Mouse (Mus musculus): ENCODE data around the gene Pop7. TPM values are rescaled to one million over a fixed set of nuclear protein-coding genes. Genes with fewer than 3 reads are reported as not detected.

The Pop7 gene
- polyA plus RNA-seq, 1 experiment, result 36.6 TPM

DNA sequence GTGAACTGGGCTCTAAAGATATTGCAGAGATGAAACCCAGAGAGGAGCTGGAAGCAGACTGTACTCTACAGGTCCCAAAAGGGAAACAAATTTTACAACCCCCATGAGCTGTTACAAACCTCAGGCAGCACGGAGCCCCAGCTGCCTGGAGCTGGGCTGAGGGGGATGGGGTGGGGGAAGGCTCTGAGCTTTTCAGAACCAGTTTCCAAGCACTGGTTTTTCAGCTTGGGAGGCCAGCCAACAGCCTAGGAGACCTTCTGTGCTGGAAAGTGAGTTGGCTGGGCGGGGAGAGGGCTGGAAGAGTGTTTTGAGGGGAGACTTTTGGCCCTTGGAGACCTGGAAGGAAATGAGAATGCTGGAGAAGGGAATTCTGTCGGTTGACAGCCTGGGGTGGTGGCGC, 10.8 kb downstream of the Pop7 start:
- Histone ChIP-seq H3K4me1 (ENCODE audit: control insufficient read depth, insufficient read depth, insufficient read length, low read length) (no peaks in the 10 kb centered on the region), H3K4me3 (ENCODE audit: low read depth, low read length) (no peak overlapping the region), H3K27ac (ENCODE audit: insufficient read depth, low read depth, low read length) (no peak overlapping the region), H3K27me3 (ENCODE audit: control insufficient read depth, insufficient read depth, low read length) (no peaks in the 10 kb centered on the region), H3K36me3 (ENCODE audit: control insufficient read depth, insufficient read depth, low read length) (no peaks in the 10 kb centered on the region)
- WGBS, result 49% methylated on average over 4 of the region's 4 CpGs
- TF ChIP-seq POLR2A (IDR thresholded peaks at IDR 0.05; ENCODE audit: low read depth, low read length) (no peak), CTCF (IDR thresholded peaks at IDR 0.05; ENCODE audit: extremely low read depth, insufficient read length, insufficient replicate concordance, low read depth, low read length) (no peak)

DNA sequence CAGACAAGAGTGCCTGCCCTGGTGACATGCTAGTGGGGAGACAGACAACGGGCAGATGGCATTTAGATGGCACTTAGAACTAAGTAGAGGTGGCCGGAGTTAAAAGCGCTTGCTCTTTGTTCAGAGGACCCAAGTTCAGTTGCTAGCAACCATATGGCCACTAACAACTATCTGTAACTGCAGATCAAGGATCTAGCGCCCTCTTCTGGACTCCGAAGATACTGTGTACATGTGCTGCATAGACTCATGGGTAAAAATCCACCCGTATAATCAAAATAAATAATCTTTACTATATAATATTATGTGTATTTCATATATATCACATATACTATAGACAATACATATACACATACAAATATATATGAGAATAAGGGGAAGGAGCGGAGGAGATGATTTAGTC, 14.7 kb downstream of the Pop7 start:
- WGBS, result 89% methylated on average over 7 of the region's 7 CpGs
- TF ChIP-seq CTCF (IDR thresholded peaks at IDR 0.05; ENCODE audit: extremely low read depth, insufficient read length, insufficient replicate concordance, low read depth, low read length), result no peak
- TF ChIP-seq POLR2A (IDR thresholded peaks at IDR 0.05; ENCODE audit: low read depth, low read length), result no peak
- no peaks in the 10 kb centered on the region for H3K27me3 ChIP-seq (ENCODE audit: control insufficient read depth, insufficient read depth, low read length)
- no peak overlapping the region for H3K4me3 ChIP-seq (ENCODE audit: low read depth, low read length)
- H3K36me3 ChIP-seq (ENCODE audit: control insufficient read depth, insufficient read depth, low read length), result no peaks in the 10 kb centered on the region
- no peaks in the 10 kb centered on the region for H3K4me1 ChIP-seq (ENCODE audit: control insufficient read depth, insufficient read depth, insufficient read length, low read length)
- H3K27ac ChIP-seq (ENCODE audit: insufficient read depth, low read depth, low read length), result no peak overlapping the region

DNA sequence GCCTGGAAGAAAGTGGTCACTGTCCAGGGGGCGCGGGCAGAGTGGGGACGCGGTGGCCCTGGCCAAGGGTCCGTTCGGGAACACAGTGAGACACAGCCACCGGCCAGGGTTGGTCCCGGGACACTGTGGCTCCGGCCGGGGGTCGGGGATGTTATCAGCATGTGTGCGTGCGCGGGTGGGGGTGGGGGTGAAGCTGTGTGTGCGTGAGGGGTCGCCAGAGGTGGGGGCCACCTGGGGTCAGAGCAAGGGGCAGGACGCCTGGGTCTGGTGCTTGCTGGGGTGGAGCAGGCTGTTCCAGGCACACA, 16.5 kb downstream of the Pop7 start:
- no peaks in the 10 kb centered on the region for H3K36me3 ChIP-seq (ENCODE audit: control insufficient read depth, insufficient read depth, low read length)
- H3K27me3 ChIP-seq (ENCODE audit: control insufficient read depth, insufficient read depth, low read length), result no peaks in the 10 kb centered on the region
- WGBS, result 9% methylated on average over 17 of the region's 17 CpGs
- H3K4me3 ChIP-seq (ENCODE audit: low read depth, low read length), result no peak overlapping the region; the same call in 1 of the 2 replicates
- no peak overlapping the region for H3K27ac ChIP-seq (ENCODE audit: insufficient read depth, low read depth, low read length)
- no peak for TF ChIP-seq POLR2A (IDR thresholded peaks at IDR 0.05; ENCODE audit: low read depth, low read length)
- TF ChIP-seq CTCF (IDR thresholded peaks at IDR 0.05; ENCODE audit: extremely low read depth, insufficient read length, insufficient replicate concordance, low read depth, low read length), result no peak
- H3K4me1 ChIP-seq (ENCODE audit: control insufficient read depth, insufficient read depth, insufficient read length, low read length), result no peaks in the 10 kb centered on the region

DNA sequence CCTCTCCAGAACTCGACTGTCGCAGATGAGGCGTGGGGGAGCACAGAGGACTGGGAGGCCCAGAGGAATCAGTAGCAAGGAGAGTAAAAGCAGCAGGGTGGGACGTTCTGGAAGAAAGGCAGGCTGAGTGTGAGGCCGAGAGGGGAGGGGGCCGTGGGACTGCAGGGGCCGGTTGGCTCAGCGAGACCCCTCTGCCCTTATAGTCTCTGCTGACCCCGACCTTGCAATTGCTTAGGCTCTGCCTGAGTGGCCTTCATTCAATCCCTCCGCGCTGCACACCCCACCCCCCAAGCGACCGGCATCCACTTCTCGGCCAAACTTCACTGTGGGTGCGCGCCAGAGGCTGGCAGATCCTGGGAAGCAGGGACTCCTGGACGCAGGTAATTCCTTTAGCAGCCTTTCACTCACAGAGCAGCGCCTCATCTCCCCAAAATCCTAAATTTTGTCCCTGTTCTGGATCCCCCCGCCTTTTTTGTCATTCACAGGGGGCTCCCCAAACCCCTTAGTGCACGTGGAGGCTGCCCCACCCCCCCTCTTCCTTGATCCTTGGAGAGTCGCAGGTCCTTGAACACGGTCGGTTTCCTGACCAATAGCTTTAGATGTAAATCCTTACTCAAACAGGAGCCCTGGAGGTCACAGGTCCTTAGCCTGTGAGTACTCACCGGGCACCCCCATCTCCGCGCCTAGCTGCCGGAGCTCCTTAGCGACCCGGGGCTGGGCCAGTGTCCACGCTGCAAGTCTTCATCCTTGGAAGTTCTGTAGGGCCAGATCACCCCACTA, 17.1 kb downstream of the Pop7 start:
- 27% methylated on average over 30 of the region's 30 CpGs for WGBS
- Histone ChIP-seq H3K4me3 (ENCODE audit: low read depth, low read length) (no peak overlapping the region; the same call in 1 of the 2 replicates), H3K36me3 (ENCODE audit: control insufficient read depth, insufficient read depth, low read length) (no peaks in the 10 kb centered on the region), H3K4me1 (ENCODE audit: control insufficient read depth, insufficient read depth, insufficient read length, low read length) (no peaks in the 10 kb centered on the region), H3K27ac (ENCODE audit: insufficient read depth, low read depth, low read length) (no peak overlapping the region), H3K27me3 (ENCODE audit: control insufficient read depth, insufficient read depth, low read length) (no peaks in the 10 kb centered on the region)
- TF ChIP-seq POLR2A (IDR thresholded peaks at IDR 0.05; ENCODE audit: low read depth, low read length) (no peak), CTCF (IDR thresholded peaks at IDR 0.05; ENCODE audit: extremely low read depth, insufficient read length, insufficient replicate concordance, low read depth, low read length) (no peak)

DNA sequence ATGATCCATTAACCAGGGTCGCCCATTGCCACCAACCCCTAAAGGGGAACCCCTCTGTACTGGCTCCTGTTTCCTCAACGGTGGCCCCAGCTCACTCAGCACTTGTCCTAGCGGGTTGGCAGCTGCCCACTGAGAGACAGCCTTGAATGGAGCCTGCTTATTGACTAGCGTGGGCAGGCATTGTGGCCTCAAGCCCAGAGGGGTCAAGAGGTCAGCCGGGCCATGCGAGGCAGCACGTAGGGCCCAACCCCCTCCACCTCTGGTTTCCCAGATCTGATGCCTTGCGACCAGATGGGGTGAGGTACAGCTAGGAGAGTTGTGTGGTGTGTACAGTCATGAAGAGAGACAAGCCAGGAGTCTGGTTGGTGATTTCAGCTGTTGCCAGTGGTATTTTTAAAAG, 20.4 kb downstream of the Pop7 start:
- Histone ChIP-seq H3K27me3 (ENCODE audit: control insufficient read depth, insufficient read depth, low read length) (no peaks in the 10 kb centered on the region), H3K36me3 (ENCODE audit: control insufficient read depth, insufficient read depth, low read length) (no peaks in the 10 kb centered on the region), H3K4me1 (ENCODE audit: control insufficient read depth, insufficient read depth, insufficient read length, low read length) (no peaks in the 10 kb centered on the region), H3K27ac (ENCODE audit: insufficient read depth, low read depth, low read length) (no peak overlapping the region), H3K4me3 (ENCODE audit: low read depth, low read length) (no peak overlapping the region)
- TF ChIP-seq CTCF (IDR thresholded peaks at IDR 0.05; ENCODE audit: extremely low read depth, insufficient read length, insufficient replicate concordance, low read depth, low read length), result no peak
- WGBS, result 55% methylated on average over 8 of the region's 8 CpGs

- Histone ChIP-seq H3K4me3 (ENCODE audit: low read depth, low read length) (no peak overlapping the region), H3K4me1 (ENCODE audit: control insufficient read depth, insufficient read depth, insufficient read length, low read length) (no peaks in the 10 kb centered on the region), H3K36me3 (ENCODE audit: control insufficient read depth, insufficient read depth, low read length) (no peaks in the 10 kb centered on the region), H3K27me3 (ENCODE audit: control insufficient read depth, insufficient read depth, low read length) (no peaks in the 10 kb centered on the region), H3K27ac (ENCODE audit: insufficient read depth, low read depth, low read length) (no peak overlapping the region)
- TF ChIP-seq CTCF (IDR thresholded peaks at IDR 0.05; ENCODE audit: extremely low read depth, insufficient read length, insufficient replicate concordance, low read depth, low read length) (peak; percentile 30; the same call in 1 of the 2 replicates), POLR2A (IDR thresholded peaks at IDR 0.05; ENCODE audit: low read depth, low read length) (no peak)
These were observed 21.2 kb downstream of the Pop7 start for GRCm38 (mm10) chr5:137481138-137481537.

GRCm38 (mm10) chr5:137476964-137477363, 25.4 kb downstream of the Pop7 start, which contains the start of gene Zan:
Gene Zan, minus strand, starts transcription at chr5:137477064.
- WGBS, result 86% methylated on average over 5 of the region's 5 CpGs
- Histone ChIP-seq H3K4me3 (ENCODE audit: low read depth, low read length) (no peak within 1 kb of the TSS), H3K4me1 (ENCODE audit: control insufficient read depth, insufficient read depth, insufficient read length, low read length) (peaks cover 8% of the 10 kb centered on the region; the same call in 1 of the 2 replicates), H3K27me3 (ENCODE audit: control insufficient read depth, insufficient read depth, low read length) (no peaks in the 10 kb centered on the region), H3K36me3 (ENCODE audit: control insufficient read depth, insufficient read depth, low read length) (no peaks in the 10 kb centered on the region), H3K27ac (ENCODE audit: insufficient read depth, low read depth, low read length) (no peak within 1 kb of the TSS)
- no peak for TF ChIP-seq CTCF (IDR thresholded peaks at IDR 0.05; ENCODE audit: extremely low read depth, insufficient read length, insufficient replicate concordance, low read depth, low read length)
- TF ChIP-seq POLR2A (IDR thresholded peaks at IDR 0.05; ENCODE audit: low read depth, low read length), result no peak

Measured in small intestine, adult 2 months (tissue).